Mouse (Mus musculus) gastrocnemius, adult 8-10 months (tissue): Measurements from ENCODE around the gene Hist1h4h. TPM values are rescaled to one million over a fixed set of nuclear protein-coding genes. Genes with fewer than 3 reads are reported as not detected.

Source experiments
- DNase-seq, 2 experiments: peaks; one replicate each; pipeline ENCODE4 v3.0.0; 2022; ENCODE audit warnings: low spot score in 2 of 2
- total RNA-seq, 4 experiments: library from RNA; stranded (reverse); gene quantifications; 2 replicates each; pipeline ENCODE4 v1.2.4; 2022

Gene Hist1h4h
- total RNA-seq, result 100 to 1,000 TPM; 131 to 174 (median 160) TPM

DNA sequence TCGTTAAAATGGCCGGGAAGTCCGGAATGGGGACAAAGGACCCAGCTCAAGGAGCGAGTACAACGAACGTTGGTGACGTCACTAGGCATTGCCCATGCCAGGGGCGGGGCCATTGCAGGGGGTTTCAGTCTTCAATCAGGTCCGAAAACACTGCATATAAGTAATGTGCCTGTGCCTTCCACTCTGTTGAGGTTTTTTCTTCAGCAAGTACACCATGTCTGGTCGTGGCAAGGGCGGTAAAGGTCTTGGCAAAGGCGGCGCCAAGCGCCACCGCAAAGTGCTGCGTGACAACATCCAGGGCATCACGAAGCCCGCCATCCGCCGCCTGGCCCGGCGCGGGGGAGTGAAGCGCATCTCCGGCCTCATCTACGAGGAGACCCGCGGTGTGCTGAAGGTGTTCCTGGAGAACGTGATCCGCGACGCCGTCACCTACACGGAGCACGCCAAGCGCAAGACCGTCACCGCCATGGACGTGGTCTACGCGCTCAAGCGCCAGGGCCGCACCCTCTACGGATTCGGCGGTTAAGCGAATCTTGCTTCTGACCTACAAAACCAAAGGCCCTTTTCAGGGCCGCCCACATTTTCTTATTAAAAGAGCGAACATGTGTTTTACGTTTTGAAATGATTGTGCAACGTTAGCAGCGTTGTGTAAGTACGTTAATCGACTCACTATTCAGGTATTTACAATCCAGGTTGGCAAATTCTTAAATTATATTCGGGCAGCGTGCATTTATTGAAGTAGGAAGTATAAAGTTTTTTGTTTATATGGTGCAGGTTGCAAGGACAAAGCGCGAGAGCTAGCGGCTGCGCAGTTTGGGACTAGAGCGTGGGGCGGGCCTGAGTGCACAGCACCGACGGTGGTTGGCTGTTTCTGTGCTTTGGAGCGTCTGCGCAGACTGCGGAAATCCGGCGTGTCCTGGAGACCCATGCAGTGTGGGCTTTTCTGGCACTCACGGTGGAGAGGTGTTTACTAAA, at the start of gene Hist1h4h:
TSS of gene Hist1h4h (plus strand) at position 150 of the 975 bp plus-strand sequence.
- peak; percentile 85 to 88 for DNase-seq

DNA sequence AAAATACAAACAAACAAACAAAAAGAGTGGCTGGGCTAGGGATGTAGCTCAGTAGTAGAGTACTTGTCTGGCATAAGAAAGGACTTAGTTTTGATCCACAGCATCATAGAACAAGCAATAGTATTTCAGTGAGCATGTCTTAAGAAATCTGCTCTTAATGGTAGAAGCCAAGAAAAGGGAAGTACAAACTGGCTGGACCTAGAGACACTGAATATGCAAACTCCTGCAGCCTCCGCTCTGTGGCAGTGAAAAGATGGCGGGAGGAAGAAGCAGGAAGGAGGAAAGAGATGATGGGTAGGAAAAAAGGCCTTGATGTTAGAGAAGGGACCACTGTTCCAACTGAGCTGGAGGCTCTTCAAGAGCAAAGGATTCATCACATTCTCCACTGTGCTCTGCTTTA, 47.7 kb upstream of the Hist1h4h start:
- no peak for DNase-seq

DNA sequence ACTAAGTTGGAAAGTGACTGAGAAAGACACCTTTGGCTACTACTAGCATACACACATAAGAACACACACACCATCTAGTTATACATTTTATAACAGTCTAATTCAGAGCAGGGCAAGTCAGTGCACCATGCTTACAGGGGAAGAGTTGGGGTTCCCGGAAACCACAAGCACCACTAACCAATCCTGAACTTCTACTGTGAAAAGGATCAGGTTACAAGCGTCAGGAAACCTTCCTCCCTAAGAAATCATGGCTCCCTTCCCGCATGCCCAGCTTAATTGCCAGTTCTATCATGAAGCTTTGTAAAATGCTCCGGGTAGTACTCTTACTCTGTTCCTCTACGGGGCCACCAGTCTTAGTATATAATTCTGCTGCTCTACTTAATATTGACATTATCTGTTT, 45.6 kb upstream of the Hist1h4h start:
- no peak for DNase-seq

DNA sequence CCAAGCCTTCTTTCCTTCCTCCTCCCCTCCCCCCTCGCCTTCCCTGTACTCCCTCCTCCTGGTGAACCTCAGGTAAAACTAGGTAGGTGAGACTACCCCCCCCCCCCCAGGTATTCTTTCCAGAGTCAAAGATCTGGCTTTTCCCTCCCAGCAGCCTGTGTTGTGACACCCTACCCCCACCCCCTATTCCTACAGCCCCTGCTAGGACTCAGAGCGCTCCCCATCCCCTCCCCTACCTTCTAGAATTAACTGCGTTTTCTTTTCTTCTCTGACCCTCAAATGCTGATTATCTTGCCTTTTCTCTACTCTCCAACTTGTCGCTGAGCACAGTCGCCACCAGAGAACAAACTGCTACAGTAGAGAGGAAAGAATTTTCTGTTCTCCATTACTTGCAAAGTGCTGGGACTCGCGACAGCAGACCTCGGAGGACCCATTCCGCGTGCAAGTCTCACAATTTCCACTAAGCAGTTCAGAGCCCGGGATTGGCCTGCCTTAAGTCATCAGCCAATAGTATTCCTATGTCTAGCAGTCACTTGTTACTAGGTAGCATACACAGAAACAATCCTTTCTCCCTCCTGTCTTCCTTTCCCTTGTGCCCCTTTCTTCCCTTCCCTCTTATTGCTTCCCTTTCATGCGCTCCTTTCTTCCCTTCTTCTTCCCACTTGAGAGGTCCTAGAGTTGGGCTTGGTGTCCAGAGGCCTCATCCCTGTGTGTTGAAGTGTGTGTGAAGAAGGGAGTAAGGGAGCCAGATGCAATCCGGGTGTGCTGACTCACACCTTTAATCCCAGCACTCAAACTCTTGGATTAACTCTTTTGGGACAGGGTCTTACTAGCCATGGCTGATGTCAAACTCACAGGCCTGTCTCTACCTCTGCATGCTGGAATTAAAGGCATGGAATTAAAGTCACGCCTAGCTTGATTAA, 42.2 kb upstream of the Hist1h4h start, which contains the start of gene Btn2a2:
TSS of gene Btn2a2 (minus strand) at position 458 of the 923 bp plus-strand sequence.
- DNase-seq, result peak in 1 of 2 experiments; percentile 11

DNA sequence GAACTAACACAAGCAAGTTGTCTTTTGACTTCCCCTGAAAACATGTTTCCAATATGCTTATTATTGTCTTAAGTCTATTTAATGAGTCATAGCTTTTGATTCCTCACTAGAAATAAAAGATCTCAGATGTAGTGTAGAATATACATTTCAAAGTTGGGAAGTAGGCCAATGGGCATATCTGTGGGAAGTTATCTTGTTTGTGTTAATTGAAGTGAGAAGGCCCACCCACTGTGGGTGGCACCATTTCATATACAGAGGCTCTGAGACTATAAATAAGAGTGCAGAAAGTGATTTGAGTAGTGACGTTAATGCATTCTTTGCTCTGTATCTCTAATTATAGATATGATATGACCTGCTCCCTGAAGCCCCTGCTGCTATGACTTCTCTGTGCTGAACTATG, 40.0 kb upstream of the Hist1h4h start:
- DNase-seq, result no peak

DNA sequence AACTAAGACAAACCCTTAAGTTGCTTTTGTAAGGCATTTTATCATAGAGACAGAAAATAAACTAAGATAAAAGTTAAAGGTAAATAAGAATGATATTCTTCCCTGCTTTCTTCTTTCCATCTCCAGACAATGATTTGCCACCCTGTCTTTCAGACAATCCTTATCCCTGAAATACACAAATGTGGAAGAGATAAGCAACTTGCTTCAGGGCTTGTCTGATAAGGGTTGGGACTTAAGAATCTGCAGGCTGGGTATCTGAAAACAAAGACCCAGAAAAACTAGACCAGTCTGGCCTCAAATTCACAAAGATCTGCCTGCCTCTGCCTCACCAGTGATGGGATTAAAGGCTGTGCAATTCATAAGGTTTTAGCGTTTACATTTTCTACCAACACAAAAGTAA, 39.6 kb upstream of the Hist1h4h start:
- no peak for DNase-seq

DNA sequence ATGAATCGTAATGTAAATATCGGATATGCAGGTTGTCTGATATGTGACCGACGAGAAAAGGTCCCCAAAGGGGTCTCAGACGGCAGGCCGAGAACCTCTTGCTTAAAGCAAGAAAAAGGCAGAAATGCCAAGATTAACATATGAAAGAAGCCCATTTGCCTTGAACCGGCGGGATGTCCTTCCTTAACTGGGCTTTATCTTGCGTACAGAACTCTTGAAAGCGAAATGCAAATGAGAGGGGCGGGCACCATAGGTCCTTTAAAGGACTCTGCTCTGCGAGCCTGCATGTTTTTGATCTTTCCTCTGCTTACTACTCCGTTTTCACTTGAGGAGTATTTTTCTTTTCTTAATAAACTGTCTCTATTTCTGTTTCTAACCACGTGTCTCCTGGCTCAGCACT, 38.9 kb upstream of the Hist1h4h start:
- DNase-seq, result no peak

DNA sequence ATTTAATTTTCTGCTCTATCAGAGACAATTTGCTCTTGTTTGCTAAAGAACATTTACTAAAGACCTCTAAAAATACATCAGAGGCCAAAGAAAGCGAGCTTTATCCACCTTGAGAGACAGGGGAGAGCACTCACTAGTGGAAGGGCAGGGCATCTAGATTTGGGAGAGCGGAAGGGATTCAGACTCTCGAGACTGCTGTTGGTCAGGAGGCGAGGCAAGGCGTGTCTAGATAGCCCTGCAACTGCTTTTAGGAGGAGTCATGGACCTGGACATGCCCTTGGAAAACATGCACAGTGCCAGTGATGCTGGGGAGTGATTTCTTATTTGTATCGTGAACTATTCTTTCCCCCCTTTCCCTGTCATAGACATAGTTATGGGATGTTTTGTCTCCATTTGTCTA, 35.3 kb upstream of the Hist1h4h start:
- DNase-seq, result no peak

DNA sequence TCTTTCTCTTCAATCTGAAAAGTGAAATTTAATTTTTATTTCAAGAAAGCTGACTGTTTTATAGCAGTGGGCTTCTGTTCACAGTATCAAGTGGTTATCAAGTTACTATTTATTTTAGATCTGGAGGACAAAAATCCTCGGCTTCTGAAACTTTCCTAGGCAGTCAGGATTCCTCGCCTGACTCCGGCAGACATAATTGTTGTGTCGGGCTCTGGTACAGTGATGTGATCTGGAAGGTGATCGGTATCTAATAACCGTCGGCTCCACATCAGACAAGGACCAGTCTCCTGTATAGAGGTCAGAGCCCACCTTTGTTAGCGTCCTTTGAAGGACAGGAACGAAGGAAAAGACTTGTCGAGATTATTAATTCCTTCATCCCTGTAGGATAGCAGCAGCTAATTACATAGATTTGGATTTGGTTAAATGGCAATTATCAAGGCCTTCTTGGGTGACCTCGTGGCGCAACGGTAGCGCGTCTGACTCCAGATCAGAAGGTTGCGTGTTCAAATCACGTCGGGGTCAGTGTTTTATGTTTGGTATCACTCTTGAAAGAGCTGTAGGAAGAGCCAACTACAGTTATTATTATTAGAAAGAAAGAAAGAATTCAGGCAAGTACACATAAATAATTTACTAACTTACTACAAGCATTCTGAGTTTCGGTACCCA, 33.1 kb upstream of the Hist1h4h start:
- no peak for DNase-seq

DNA sequence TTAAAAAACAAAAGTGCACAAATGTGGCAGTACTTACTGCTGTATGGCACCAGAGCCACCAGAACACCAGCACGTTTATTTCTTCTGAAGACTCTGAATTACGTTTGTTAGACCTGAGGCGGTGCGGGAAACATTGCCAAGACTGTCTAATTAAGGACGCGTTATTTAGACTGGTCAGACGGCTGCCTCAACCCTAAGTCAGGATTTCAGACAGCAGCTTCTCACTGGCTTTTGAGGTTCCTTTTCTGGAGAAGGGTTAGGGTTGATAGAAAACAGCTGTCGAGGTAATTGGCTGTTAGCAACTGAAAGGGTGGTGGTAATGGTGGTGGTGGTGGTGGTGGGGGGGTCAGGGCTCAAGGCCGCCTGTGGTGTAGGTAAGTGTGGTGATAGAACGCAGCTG, 32.2 kb upstream of the Hist1h4h start:
- DNase-seq, result no peak

DNA sequence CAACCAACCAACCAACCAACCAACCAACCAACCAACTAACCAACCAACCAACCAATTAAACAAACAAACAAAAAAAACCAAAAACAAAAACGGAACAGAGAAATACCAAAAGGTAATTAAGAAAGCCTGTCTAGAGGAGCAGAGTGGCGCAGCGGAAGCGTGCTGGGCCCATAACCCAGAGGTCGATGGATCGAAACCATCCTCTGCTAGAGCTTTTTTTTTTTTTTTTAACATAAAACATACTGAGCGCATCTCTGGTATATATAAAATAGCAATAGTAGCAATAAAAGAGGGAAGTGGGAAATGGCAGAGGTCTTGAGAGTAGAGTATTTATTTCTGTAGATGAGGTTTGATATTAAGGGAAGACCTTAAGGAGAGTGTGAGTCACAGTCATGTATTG, 30.9 kb upstream of the Hist1h4h start:
- no peak for DNase-seq

DNA sequence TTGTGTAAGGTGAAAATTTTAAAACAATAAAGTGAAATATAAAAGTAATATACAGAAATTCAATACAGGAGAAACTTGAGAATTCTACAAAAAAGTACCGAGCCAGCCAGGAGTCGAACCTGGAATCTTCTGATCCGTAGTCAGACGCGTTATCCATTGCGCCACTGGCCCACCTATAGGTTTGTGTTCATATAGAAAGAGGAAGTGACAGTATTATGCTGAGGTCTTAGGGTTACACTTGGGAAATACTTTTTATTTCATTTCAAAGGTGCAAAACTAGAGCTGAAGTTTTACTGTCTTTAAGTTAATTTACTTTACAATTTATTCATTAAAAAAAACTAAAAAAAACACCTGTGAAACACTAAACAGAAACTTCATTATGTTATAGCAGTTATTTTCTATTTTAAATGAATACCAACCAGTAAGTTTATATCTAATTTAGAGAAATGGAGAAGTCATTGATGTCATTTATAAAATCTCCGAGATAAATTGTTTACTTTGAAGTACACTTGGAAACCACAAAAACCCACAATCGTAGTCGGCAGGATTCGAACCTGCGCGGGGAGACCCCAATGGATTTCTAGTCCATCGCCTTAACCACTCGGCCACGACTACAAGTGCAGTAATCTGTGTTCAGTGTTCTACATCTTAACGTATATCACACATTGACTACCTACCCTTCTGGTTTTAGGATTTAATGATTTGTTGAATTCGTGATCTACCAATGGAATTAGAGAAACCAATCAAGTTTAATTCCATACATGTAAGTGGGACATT, 30.2 kb upstream of the Hist1h4h start:
- DNase-seq, result peak; percentile 5 to 14

DNA sequence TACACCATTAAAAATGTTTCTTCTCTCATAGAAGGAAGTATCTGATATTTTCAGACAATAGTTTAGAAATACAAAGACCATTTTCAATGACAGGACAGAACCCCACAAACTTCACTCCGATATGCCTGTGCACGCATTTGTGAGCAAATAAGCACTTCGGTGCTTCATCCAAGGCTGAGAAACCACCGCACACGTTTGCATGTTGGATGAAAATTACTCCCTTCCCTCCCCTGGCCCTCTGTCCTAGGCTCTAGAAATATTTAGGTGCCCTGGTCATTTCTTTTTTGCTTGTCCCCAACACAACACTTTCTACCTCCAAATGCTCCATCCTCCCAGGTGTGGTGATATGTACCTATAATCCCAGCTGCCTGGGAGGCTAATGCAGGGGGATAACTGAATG, 29.3 kb upstream of the Hist1h4h start:
- no peak for DNase-seq

DNA sequence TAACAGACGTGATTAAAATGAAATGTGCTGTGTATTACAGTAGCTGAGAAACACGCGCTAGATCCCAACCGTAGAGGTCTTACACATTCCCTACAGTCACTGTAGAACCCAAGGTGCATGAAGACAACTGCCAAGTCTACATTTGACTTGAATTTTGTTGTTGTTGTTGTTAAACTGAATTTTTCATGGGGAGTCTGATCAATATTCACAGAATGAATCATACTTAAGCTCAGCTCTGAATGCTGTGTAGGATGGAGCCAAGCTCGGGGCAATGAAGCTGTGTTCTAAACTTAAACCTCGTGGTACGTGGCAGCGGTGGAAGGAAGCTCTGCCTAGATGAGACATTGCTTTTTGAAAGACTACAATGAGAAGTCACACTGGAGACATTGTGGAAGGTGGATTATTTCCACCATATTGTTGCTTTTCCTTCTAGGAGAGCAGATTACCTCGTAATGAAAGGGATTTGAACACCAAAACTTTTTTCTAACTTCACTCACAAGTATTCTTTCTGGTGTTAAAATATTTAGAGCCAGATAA, 28.8 kb upstream of the Hist1h4h start:
- DNase-seq, result no peak

DNA sequence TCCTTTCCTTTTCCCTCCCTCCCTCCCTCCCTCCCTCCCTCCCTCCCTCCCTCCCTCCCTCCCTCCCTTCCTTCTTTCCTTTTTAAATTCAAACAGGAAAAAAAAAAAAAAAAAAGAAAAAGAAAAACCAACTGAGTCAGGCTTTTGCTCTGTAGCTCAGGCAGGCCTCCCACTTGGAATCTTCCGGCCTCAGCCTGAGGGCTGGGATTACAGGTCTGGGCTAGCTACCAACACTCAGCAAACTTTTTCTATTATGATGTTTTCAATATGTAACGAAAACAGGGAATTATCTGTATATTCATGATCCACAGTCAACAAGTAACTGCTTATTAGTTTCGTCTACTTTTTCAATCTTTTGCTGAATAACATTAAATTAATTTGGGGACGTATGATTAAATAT, 27.9 kb upstream of the Hist1h4h start:
- DNase-seq, result no peak

DNA sequence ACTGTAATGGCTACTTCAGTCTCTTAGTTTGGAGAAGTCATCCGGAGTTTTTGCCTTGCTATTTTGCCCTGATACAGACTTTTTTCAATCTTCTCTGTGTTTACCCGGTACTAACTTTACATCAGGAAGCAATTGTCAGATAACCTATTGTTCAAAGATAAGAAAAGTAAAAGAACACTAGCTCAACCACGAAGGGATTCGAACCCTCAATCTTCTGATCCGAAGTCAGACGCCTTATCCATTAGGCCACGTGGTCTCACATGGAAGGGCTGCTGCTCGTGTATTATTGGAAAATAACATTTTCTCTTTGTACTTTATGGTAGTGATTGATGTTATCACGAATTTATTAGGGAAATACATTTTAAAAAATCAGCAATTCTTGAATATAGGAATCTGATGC, 27.1 kb upstream of the Hist1h4h start:
- DNase-seq, result no peak

DNA sequence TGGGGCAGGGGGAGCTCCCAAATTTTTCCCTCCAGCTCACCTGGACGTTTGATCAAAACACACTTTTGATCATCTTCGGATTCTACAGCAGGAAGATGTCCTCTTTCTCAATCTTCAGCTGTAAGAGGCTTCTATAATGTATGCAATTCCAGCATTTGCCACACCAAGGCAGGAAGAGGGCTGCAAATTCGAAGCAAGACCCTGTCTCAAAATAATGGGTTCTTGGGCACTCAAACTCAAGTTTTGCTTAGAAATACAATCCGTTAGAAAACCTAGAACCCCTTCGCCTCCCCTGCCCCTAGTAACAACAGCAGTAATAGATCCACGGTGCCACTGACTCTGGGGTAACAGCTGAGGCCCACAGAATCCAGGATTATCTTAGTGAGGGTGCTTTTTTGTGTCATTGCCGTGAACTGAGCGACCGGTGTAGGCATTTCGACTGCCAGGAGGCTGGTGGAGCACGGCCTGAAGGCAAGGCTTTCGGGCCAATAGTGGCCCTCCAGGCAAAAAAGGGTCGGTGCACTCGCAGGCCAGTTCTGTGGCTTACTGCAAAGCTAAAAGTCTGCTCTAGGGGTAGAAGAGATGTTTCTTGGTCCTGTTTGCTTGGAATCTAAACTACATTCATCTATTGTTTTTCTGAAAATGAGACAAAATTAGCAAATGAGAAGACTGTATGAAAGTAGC, 25.0 kb upstream of the Hist1h4h start:
- DNase-seq, result no peak

DNA sequence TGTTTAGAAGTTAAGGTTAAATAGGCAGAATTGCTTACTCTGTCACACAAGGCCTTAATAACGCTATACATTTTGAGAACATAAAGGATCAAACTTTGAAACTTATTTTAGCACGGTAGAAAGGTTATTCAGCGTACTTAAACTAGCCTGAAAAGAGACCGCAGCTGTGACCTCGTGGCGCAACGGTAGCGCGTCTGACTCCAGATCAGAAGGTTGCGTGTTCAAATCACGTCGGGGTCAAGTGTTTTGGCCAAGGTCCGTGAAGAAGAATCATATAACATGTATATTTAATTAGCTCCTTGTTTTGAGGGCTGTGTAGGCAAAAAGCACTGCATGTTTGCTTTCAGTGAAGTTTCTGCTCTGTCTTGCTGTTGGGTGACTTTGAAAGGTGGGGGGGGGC, 24.5 kb upstream of the Hist1h4h start:
- DNase-seq, result no peak

DNA sequence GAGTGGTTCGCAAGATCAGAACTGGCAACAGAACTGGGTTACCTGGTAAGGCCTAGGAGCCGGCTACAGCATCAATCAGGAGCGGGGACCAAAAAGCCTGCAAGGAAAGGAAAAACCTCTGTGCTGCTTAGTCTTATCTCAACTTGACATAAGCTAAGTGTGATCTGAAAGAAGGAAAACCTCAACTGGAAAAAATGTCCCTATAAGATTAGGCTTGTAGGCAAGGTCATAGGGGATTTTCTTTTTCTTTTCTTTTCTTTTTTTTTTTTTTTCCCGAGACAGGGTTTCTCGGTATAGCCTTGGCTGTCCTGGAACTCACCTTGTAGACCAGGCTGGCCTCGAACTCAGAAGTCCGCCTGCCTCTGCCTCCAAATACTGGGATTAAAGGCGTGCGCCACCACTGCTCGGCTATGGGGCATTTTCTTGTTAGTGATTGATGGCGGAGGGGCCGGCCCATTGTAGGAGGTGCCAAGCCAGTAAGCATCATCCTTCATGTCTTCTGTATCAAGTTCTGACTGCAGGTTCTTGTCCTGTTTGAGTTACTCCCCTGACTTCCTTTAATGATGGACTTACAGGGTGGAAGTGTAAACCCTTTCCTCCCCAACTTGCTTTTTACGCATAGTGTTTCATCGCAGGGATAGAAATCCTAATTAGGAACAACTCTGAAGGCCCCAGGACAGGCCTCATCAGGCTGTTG, 23.9 kb upstream of the Hist1h4h start:
- no peak for DNase-seq
